Mouse (Mus musculus) heart, embryonic 14.5 days (tissue): ENCODE results near the gene Rdh7. TPM values are rescaled to one million over a fixed set of nuclear protein-coding genes. Genes with fewer than 3 reads are reported as not detected.

ENCODE experiments used
- ATAC-seq: fragments of 200-750 bp; cut with Nextera tagmentation; 2 replicates; pipeline ENCODE4 v1.8.0; 2017; ENCODE audit warnings: low read depth, moderate TSS enrichment; ENCODE audit not compliant: insufficient number of reproducible peaks, insufficient read depth, low FRiP score
- H3K27ac ChIP-seq, 2 experiments: fragments of 200-500 bp in 1 of 2; fragments of 300-500 bp in 1 of 2; sonication (generic) in 1 of 2; replicated peaks in 1 of 2; 2 replicates each; pipeline ENCODE4 v1.5.1; 2012 to 2014; ENCODE audit warnings: low read depth in 2 of 2, low read length in 2 of 2, control low read depth in 1 of 2, mild to moderate bottlenecking in 1 of 2, mixed read lengths in 1 of 2; ENCODE audit not compliant: control insufficient read depth in 1 of 2, insufficient read depth in 1 of 2
- H3K27me3 ChIP-seq: fragments of 300-500 bp; sonication (generic); 2 replicates; pipeline ENCODE4 v1.6.1; 2014; ENCODE audit warnings: mild to moderate bottlenecking, low read length, control low read depth; ENCODE audit not compliant: control insufficient read depth, insufficient read depth
- H3K36me3 ChIP-seq: fragments of 300-500 bp; sonication (generic); 2 replicates; pipeline ENCODE4 v1.6.1; 2014; ENCODE audit warnings: mild to moderate bottlenecking, control low read depth, low read length, mixed read lengths; ENCODE audit not compliant: control insufficient read depth, insufficient read depth
- H3K4me1 ChIP-seq, 2 experiments: fragments of 200-500 bp in 1 of 2; fragments of 300-500 bp in 1 of 2; sonication (generic) in 1 of 2; 2 replicates each; pipeline ENCODE4 v1.6.1; 2012 to 2014; ENCODE audit warnings: low read length in 2 of 2, control low read depth in 1 of 2, mixed read lengths in 1 of 2; ENCODE audit not compliant: control insufficient read depth in 2 of 2, insufficient read depth in 2 of 2
- H3K4me2 ChIP-seq: fragments of 300-500 bp; sonication (generic); 2 replicates; pipeline ENCODE4 v1.6.1; 2014; ENCODE audit warnings: mild to moderate bottlenecking, low read length
- H3K4me3 ChIP-seq, 2 experiments: fragments of 200-500 bp in 1 of 2; fragments of 300-500 bp in 1 of 2; sonication (generic) in 1 of 2; 2 replicates each; pipeline ENCODE4 v1.5.1; 2012 to 2014; ENCODE audit warnings: low read length in 2 of 2, mild to moderate bottlenecking in 2 of 2, control low read depth in 1 of 2, low read depth in 1 of 2, moderate library complexity in 1 of 2; ENCODE audit not compliant: control insufficient read depth in 1 of 2, insufficient read depth in 1 of 2
- H3K9ac ChIP-seq: fragments of 300-500 bp; sonication (generic); 2 replicates; pipeline ENCODE4 v1.6.1; 2014; ENCODE audit warnings: mild to moderate bottlenecking, low read length
- H3K9me3 ChIP-seq: fragments of 300-500 bp; sonication (generic); 2 replicates; pipeline ENCODE4 v1.6.1; 2016; ENCODE audit warnings: low read length, control low read depth; ENCODE audit not compliant: control insufficient read depth
- WGBS: fragments of 180-500 bp; shearing (Covaris S2); extraction: QIAGEN DNeasy Blood & Tissue Kit; methylation state at CpG from one replicate; pipeline ENCODE4 v1.1.7; 2014; 5-methylcytosine and 5-hydroxymethylcytosine counted together
- polyA plus RNA-seq: library from polyadenylated mRNA; unstranded; fragments of >200 nt; fragmentation: Nextera tagmentation; extraction: Ambion mirVana; gene quantifications from 2 replicates; pipeline ENCODE4 v1.2.1, GENCODE M21; 2014

The Rdh7 gene
- polyA plus RNA-seq, 1 experiment from 2014 or later, result not detected

DNA sequence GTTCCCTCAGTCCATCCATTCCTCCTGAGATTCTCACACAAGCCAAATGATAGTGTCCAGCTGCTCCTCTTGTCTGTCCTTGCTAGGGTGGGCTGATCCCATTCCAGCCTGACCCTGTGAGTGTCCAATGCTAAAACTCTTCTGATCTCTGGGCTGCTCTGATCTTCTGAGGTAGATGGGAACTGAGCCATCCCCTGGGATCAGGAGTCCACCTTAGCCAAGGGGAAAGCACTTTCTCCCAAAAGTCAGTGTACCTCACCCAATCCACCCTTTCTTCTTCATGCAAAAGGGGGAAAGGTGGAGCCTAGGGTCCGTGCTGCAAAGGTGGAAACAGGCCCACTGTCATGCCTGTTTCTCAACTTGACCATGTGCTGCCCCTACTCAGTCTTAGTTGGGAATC is 2.9 kb upstream of the Rdh7 start:
- H3K36me3 ChIP-seq, result no peaks in the 10 kb centered on the region
- H3K4me2 ChIP-seq, result no peak overlapping the region
- H3K27ac ChIP-seq, result no peak overlapping the region
- WGBS, result 88% methylated on average over 1 of the region's 1 CpGs
- no peak for ATAC-seq
- no peak overlapping the region for H3K9ac ChIP-seq
- no peaks in the 10 kb centered on the region; a peak in 1 of 4 replicates for H3K4me1 ChIP-seq
- no peaks in the 10 kb centered on the region for H3K9me3 ChIP-seq
- H3K4me3 ChIP-seq, result no peak overlapping the region
- no peaks in the 10 kb centered on the region for H3K27me3 ChIP-seq

DNA sequence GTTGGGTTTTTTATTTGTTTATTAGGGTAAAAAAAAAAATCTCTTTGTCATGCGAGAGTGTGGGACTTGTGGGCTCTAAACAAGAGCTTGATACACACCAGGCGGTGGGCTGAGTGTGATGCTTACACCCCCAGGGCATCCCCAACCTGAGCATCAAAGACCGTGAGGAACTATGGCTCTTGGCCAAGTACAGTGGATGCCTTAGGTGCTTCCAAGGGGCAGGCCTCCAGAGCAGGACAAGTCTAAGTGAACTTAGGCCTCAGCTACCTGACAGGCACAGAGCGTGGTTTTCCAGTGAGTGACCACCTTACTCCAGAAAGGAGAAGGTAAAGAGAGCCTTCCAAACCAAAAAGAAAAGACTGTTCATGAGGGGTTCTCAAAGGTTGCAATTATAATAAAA is 1.6 kb downstream of the Rdh7 start:
- 81% methylated on average over 4 of the region's 4 CpGs for WGBS
- no peaks in the 10 kb centered on the region for H3K4me1 ChIP-seq
- ATAC-seq, result no peak
- no peak overlapping the region for H3K4me3 ChIP-seq
- H3K27me3 ChIP-seq, result no peaks in the 10 kb centered on the region
- H3K9me3 ChIP-seq, result no peaks in the 10 kb centered on the region
- H3K36me3 ChIP-seq, result no peaks in the 10 kb centered on the region
- H3K9ac ChIP-seq, result no peak overlapping the region
- no peak overlapping the region for H3K4me2 ChIP-seq
- no peak overlapping the region for H3K27ac ChIP-seq

DNA sequence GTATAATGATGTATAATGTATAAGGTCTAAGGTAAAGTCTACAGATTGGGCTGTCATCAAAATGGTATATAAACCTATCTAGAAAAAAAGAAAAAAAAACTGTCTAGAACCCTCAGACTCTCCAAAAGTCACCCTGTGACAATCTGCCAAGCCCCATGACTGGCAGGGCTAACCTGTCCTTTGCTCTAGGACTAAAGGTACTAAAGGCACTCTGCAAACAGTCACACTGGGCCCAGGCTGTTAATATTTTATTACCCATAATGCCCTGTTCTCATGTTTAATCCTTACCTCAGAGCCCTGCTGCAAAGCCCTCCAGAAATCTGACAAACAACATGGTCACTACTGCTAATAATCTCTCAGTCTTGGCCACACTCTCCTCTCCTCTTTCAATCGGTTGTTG is 2.1 kb downstream of the Rdh7 start:
- Histone ChIP-seq H3K4me3 (no peak overlapping the region), H3K4me1 (no peaks in the 10 kb centered on the region), H3K9ac (no peak overlapping the region), H3K27ac (no peak overlapping the region), H3K36me3 (no peaks in the 10 kb centered on the region), H3K9me3 (no peaks in the 10 kb centered on the region), H3K27me3 (no peaks in the 10 kb centered on the region), H3K4me2 (no peak overlapping the region)
- ATAC-seq, result no peak
- 62% methylated on average over 1 of the region's 1 CpGs for WGBS

DNA sequence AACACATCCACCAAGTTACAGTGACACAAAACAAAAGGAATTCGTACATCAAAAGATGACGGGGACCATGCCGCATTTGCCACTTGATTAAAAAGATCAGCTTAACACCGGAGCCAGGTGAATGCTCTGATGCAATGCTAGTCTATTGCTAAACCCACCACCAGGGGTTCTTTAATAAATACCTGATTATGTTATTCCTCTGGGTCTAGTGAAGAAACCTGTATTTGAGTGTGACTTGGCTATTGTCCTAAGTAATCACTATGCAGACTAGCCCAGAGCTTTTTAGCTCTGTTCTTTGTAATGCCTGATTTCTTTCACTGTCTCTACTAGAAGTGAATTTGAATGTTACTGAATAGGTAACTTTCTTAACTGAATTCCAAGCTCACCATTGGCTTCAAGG is 7.6 kb downstream of the Rdh7 start:
- no peak for ATAC-seq
- Histone ChIP-seq H3K4me3 (no peak overlapping the region), H3K27me3 (no peaks in the 10 kb centered on the region), H3K9ac (no peak overlapping the region), H3K4me1 (peaks cover 5 to 7% of the 10 kb centered on the region in 2 experiments), H3K9me3 (no peaks in the 10 kb centered on the region), H3K36me3 (no peaks in the 10 kb centered on the region), H3K4me2 (no peak overlapping the region), H3K27ac (no peak overlapping the region)
- 79% methylated on average over 4 of the region's 4 CpGs for WGBS

DNA sequence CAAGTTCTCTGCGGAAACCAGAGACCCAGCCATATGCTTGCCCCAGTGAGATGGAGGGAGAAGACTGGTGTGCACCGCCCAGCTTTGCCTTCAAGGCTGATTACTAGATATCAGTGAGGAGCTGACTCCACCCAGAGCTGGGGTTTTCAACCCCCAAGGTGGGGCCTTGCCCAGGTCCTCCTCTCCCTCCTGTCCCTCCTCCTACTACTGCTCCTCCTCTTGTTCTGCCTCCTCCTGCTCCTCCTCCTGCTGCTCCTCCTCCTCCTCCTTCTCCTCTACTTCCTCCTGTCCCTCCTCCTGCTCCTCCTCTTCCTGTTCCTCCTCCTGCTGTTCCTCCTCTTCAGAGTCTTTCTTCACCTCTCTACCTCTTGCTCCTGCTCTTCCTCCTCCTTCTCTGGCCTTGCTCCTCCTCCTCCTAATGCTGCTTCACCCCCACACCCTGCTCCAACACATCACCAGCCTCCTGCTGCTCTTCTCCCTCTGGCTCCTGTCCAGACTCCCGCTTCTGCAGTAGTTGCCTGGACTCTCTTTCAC is 9.4 kb downstream of the Rdh7 start:
- Histone ChIP-seq H3K36me3 (no peaks in the 10 kb centered on the region), H3K4me2 (no peak overlapping the region), H3K27ac (peak overlapping the region in 1 of 2 experiments; percentile 14; a peak in 1 of 4 replicates), H3K27me3 (no peaks in the 10 kb centered on the region), H3K9ac (no peak overlapping the region), H3K9me3 (no peaks in the 10 kb centered on the region), H3K4me1 (peaks cover 5 to 7% of the 10 kb centered on the region in 2 experiments), H3K4me3 (no peak overlapping the region)
- WGBS, result 64% methylated on average over 3 of the region's 3 CpGs
- no peak for ATAC-seq

DNA sequence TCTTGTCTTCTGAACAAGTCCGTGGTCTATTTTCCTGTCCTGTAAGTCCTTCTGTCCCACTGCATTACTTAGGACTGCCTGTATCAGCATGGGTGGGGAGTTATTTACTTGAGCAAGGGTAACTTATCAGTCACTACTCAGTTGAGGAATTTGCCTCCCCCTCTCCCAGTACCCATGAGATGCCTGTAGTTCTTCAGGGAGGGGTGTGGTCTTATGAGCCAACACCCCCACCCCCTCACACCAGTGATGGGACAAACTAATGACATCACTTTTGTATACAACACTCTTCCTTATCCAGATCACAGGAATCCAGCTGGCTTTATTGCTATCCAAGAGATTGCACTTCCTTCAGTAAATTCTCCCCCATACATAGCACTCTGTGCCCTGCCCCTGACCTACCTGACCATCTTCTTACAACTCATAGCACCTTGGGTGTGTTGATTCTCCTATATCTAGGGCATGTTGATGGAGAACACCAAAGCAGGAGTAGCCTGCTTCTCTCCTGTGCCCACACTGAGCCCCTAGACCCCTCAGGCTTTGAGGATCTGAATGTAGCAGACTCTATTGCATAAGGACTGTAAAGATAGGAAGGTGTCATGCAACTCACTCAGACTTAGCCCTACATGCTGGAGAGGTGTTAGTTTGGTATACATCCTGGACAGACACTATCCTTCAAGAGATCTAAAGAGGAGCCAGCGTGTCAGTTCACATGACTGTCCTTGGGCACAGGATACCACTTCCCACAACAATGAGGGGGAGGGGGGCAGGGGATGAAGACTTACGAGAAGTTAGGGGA is 10.2 kb downstream of the Rdh7 start:
- WGBS, result 50% methylated on average over 3 of the region's 3 CpGs
- H3K36me3 ChIP-seq, result no peaks in the 10 kb centered on the region
- no peaks in the 10 kb centered on the region for H3K9me3 ChIP-seq
- no peak; the same call in 1 of the 2 replicates for ATAC-seq
- no peak overlapping the region for H3K4me3 ChIP-seq
- H3K27me3 ChIP-seq, result no peaks in the 10 kb centered on the region
- H3K4me2 ChIP-seq, result no peak overlapping the region
- H3K27ac ChIP-seq, result no peak overlapping the region
- no peak overlapping the region for H3K9ac ChIP-seq
- peaks cover 5 to 7% of the 10 kb centered on the region in 2 experiments for H3K4me1 ChIP-seq

DNA sequence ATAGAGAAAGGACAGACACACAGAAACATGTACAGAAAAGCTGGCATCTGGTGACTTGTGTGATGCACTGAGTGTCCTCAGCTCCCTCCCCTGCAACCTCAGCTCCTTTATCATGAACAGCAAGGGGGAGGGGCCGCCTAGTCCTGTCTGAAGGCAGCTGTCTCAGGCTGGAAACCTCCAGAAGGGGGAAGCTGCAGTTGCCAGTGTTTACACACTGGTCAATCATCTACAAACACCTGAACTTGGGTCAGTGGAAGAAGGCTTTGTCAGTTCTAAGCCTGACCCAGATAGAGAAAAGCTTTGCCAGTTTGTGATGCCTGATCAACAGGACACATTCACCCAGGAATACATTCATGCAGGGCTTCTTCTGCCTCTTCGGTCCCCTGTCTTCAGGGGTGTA is 10.9 kb downstream of the Rdh7 start:
- Histone ChIP-seq H3K9ac (no peak overlapping the region), H3K4me2 (no peak overlapping the region), H3K27ac (no peak overlapping the region), H3K4me1 (peaks cover 5 to 7% of the 10 kb centered on the region in 2 experiments), H3K27me3 (no peaks in the 10 kb centered on the region), H3K4me3 (no peak overlapping the region), H3K9me3 (no peaks in the 10 kb centered on the region), H3K36me3 (no peaks in the 10 kb centered on the region)
- 32% methylated on average over 2 of the region's 2 CpGs for WGBS
- ATAC-seq, result no peak
